Comparison of ENCODE assay signal across 11 mouse cellular contexts in genomic region chr7:110565815-110566549, GRCm38 (mm10). TPM values are rescaled to one million over a fixed set of nuclear protein-coding genes. Genes with fewer than 3 reads are reported as not detected.
DNase-seq lines count a peak whose midpoint lies in the region; ATAC-seq and TF ChIP-seq lines count a peak whose summit lies in the region.
"Had no signal": no experiment of that assay in that cellular context is flagged by ENCODE, and none has a peak within 500 bp of the region (broad histone marks: within the 10 kb centered on the region; RNA-seq: fewer than 3 reads in every experiment).

No protein-coding gene starts in this region.

- no peaks in the 10 kb centered on the region for H3K9me3 ChIP-seq in embryonic facial prominence, embryonic 14.5 days (ENCODE audit: control insufficient read depth, low read length)
- H3K9me3 ChIP-seq in embryonic facial prominence, embryonic 10.5 days = no peaks in the 10 kb centered on the region
- H3K9me3 ChIP-seq in hindbrain, embryonic 10.5 days = no peaks in the 10 kb centered on the region
- H3K9me3 ChIP-seq: liver, embryonic 12.5 days had no signal

- peak; percentile 24 for DNase-seq in embryonic facial prominence, embryonic 14.5 days (ENCODE audit: low spot score)
- no peak for DNase-seq in embryonic facial prominence, embryonic 10.5 days (ENCODE audit: low spot score)
- peak; percentile 23 for DNase-seq in 3134 (ENCODE audit: extremely low read depth, insufficient read length, low spot score)
- DNase-seq in cerebellum, adult 2 months = peak; percentile 84 to 96
- peak; percentile 11 to 36 for DNase-seq in heart, postnatal 14 days
- no peak for DNase-seq in thymus, adult 18-20 months
- DNase-seq in hindbrain, embryonic 10.5 days (ENCODE audit: low spot score) = no peak
- DNase-seq in ovary, adult 18-20 months (ENCODE audit: low spot score) = no peak
- DNase-seq: embryo, embryonic 11 days had no signal

- H3K4me2 ChIP-seq in embryonic facial prominence, embryonic 14.5 days (ENCODE audit: low read depth, low read length) = no peak overlapping the region
- H3K4me2 ChIP-seq: liver, embryonic 12.5 days had no signal

- H3K27ac ChIP-seq in embryonic facial prominence, embryonic 14.5 days (replicated peaks; ENCODE audit: low read depth, low read length) = no peak overlapping the region
- H3K27ac ChIP-seq in embryonic facial prominence, embryonic 10.5 days (replicated peaks) = no peak overlapping the region
- H3K27ac ChIP-seq in cerebellum, adult 2 months (ENCODE audit: insufficient read depth, low read length) = peak overlapping the region; percentile 63; the same call in 1 of the 2 replicates
- H3K27ac ChIP-seq in hindbrain, embryonic 10.5 days = no peak overlapping the region
- H3K27ac ChIP-seq: liver, embryonic 12.5 days had no signal

- ATAC-seq in embryonic facial prominence, embryonic 14.5 days (ENCODE audit: low read depth) = no peak
- ATAC-seq: forebrain, embryonic 16.5 days; liver, embryonic 12.5 days had no signal

- intact Hi-C loops in heart, postnatal 14 days (cut with DNase I) = no loop called here

- no peaks in the 10 kb centered on the region for H3K4me1 ChIP-seq in embryonic facial prominence, embryonic 14.5 days (ENCODE audit: control insufficient read depth, insufficient read depth, low read length)
- no peaks in the 10 kb centered on the region for H3K4me1 ChIP-seq in embryonic facial prominence, embryonic 10.5 days
- peaks cover 13% of the 10 kb centered on the region; the same call in 1 of the 2 replicates for H3K4me1 ChIP-seq in cerebellum, adult 2 months (ENCODE audit: control insufficient read depth, insufficient read depth, low read length)
- H3K4me1 ChIP-seq in hindbrain, embryonic 10.5 days (replicated peaks) = no peaks in the 10 kb centered on the region
- H3K4me1 ChIP-seq: liver, embryonic 12.5 days had no signal

- TF ChIP-seq CTCF in cerebellum, adult 2 months (IDR thresholded peaks at IDR 0.05; ENCODE audit: borderline replicate concordance, insufficient read depth, low read depth, low read length) = no peak

- no peak overlapping the region for H3K4me3 ChIP-seq in embryonic facial prominence, embryonic 14.5 days (ENCODE audit: low read depth, low read length)
- H3K4me3 ChIP-seq in embryonic facial prominence, embryonic 10.5 days = no peak overlapping the region
- no peak overlapping the region for H3K4me3 ChIP-seq in cerebellum, adult 2 months (replicated peaks; ENCODE audit: insufficient read depth, low read depth, low read length)
- no peak overlapping the region for H3K4me3 ChIP-seq in hindbrain, embryonic 10.5 days
- H3K4me3 ChIP-seq: liver, embryonic 12.5 days had no signal

- WGBS in embryonic facial prominence, embryonic 14.5 days = 76% methylated on average over 4 of the region's 4 CpGs
- 90% methylated on average over 4 of the region's 4 CpGs for WGBS in embryonic facial prominence, embryonic 10.5 days
- WGBS in cerebellum, adult 2 months = 12% methylated on average over 4 of the region's 4 CpGs
- 90% methylated on average over 4 of the region's 4 CpGs for WGBS in hindbrain, embryonic 10.5 days

- H3K27me3 ChIP-seq in embryonic facial prominence, embryonic 14.5 days (replicated peaks; ENCODE audit: control insufficient read depth, insufficient read depth, low read length) = no peaks in the 10 kb centered on the region
- H3K27me3 ChIP-seq in embryonic facial prominence, embryonic 10.5 days (replicated peaks; ENCODE audit: low read depth, poor library complexity, severe bottlenecking) = no peaks in the 10 kb centered on the region
- no peaks in the 10 kb centered on the region for H3K27me3 ChIP-seq in cerebellum, adult 2 months (ENCODE audit: control insufficient read depth, insufficient read depth, low read length)
- H3K27me3 ChIP-seq in hindbrain, embryonic 10.5 days (ENCODE audit: insufficient read depth, poor library complexity, severe bottlenecking) = no peaks in the 10 kb centered on the region
- H3K27me3 ChIP-seq: liver, embryonic 12.5 days had no signal

- no peaks in the 10 kb centered on the region for H3K36me3 ChIP-seq in embryonic facial prominence, embryonic 14.5 days (ENCODE audit: control insufficient read depth, insufficient read depth, low read length)
- H3K36me3 ChIP-seq in embryonic facial prominence, embryonic 10.5 days (replicated peaks) = peaks cover 6% of the 10 kb centered on the region
- H3K36me3 ChIP-seq in hindbrain, embryonic 10.5 days = no peaks in the 10 kb centered on the region; the same call in 1 of the 2 replicates
- H3K36me3 ChIP-seq: liver, embryonic 12.5 days had no signal

- no peak for TF ChIP-seq POLR2A in cerebellum, adult 2 months (IDR thresholded peaks at IDR 0.05; ENCODE audit: borderline replicate concordance, insufficient read depth, low read length)

- no peak overlapping the region for H3K9ac ChIP-seq in embryonic facial prominence, embryonic 14.5 days (ENCODE audit: low read depth, low read length)
- H3K9ac ChIP-seq: liver, embryonic 12.5 days had no signal

RNA-seq across cellular contexts. Expression of gene Sbf2, which starts 48.7 kb away (rescaled TPM):
- polyA plus RNA-seq in embryonic facial prominence, embryonic 14.5 days (2014; fragmentation: Nextera tagmentation; extraction: Ambion mirVana) = 24.8 and 24.9 TPM in 2 replicates
- 27.8 and 29.5 TPM in 2 replicates for polyA plus RNA-seq in embryonic facial prominence, embryonic 10.5 days (2016; fragmentation: Nextera tagmentation; extraction: Ambion mirVana)
- 34.7 and 37.2 TPM in 2 replicates for polyA plus RNA-seq in cerebellum, adult 2 months (2012; rRNA removed)
- total RNA-seq in heart, postnatal 14 days (2021) = 10 to 100 TPM; 47.4 to 54.3 TPM
- polyA plus RNA-seq in hindbrain, embryonic 10.5 days (2016; fragmentation: Nextera tagmentation; extraction: Ambion mirVana) = 31.4 and 34.8 TPM in 2 replicates

Comparison
In these comparisons a context has a peak if more than half of its experiments do, and no peak if none do; other contexts are left out.
1. DNase-seq: peak in embryonic facial prominence, embryonic 14.5 days (single experiment), 3134 (single experiment), cerebellum, adult 2 months (2 of 2) and heart, postnatal 14 days (2 of 2); none in embryonic facial prominence, embryonic 10.5 days (single experiment), thymus, adult 18-20 months (0 of 2), hindbrain, embryonic 10.5 days (single experiment) and ovary, adult 18-20 months (single experiment).